Mouse (Mus musculus) adrenal gland, adult 8-10 months (tissue): ENCODE measurements around the gene Tnfrsf1a. TPM values are rescaled to one million over a fixed set of nuclear protein-coding genes. Genes with fewer than 3 reads are reported as not detected.

Experiments
- DNase-seq: peaks from one replicate; pipeline ENCODE4 v3.0.0; 2022
- total RNA-seq, 4 experiments: library from RNA; stranded (reverse); gene quantifications; 2 replicates each; pipeline ENCODE4 v1.2.4; 2022

The Tnfrsf1a gene
- total RNA-seq, 4 experiments from 2014 or later = 194 to 259 (median 215) TPM

DNA sequence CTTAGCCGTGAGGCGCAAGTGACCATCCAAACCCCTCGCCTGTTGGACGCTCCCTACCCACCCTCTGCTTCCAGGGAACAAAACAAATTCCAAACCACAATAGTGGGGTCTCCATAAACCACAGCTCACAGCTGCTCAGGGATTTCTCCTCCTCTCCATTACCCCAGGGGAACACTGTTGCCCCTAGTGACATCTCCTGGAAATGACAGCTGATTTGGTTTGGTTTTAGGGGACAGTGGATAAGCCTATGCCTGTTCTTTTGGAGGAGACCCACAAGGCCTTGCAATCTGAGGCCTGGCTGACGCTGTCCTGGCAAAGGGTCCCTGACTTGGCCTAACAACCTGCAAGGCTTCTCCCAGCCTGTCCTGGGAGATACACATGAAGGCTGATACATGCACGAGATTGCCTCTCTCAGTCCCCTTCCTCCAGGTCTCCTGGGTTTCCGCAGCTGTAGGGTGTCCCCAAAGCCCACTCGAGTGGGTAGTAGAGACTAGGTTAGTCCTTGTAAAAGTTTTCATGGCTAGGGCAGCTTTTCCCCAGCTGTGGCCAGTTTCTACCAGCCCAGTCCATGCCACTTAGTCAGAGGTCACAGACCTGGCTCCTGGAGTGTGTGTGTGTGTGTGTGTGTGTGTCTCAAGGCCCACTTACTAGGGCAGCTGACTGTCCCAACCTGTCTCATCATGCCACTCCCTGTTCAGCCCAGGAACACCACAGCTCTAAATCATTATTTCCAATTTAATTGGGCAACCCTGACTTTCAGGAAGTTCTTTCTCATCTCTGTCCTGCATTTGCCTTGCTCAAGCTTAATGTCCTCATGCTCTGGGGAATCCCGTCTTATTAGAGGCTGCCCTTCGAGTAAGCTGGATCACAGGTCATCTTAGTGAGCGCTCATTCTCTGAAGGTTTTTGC lies 36.2 kb downstream of the Tnfrsf1a start:
- DNase-seq = no peak

DNA sequence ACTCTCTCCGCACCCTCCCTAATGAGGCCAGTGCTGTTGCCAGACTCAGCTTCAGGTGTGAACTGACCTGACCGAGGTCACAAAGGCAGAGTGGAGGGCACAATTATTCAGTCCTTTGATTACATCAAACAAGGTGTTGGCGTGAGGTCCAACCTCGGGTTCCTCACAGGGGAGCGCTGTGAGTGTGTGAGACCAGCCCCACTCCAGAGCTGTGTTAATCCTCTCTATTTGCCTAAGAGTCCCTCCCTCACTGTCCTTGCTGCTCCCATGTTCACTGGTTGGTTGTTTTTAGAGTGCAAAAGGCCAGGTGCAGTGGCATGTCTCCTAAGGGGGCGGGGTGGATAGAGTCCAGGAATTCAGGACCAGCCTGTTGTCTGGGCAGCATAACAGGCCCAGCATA lies 36.9 kb downstream of the Tnfrsf1a start:
- no peak for DNase-seq

DNA sequence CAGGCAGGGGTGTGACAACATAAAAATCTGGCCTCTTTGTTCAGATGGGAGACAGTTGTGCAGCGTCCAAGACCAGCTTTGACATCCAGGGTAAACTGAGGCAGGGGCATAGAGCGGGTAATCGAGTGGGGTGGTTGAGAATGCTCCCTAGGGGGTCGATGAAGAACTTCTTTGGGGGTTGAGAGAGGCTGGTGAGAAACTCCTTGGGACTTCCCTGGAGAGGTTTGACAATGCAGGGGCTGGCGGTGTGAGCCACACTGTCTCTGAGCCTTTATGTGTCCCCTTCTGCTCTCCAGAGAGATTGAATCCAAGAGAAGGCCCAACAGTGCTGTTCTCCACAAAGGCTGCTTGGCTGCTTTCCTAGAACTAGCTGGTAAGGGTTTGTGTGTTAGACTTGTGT lies 40.7 kb downstream of the Tnfrsf1a start:
- DNase-seq = no peak

DNA sequence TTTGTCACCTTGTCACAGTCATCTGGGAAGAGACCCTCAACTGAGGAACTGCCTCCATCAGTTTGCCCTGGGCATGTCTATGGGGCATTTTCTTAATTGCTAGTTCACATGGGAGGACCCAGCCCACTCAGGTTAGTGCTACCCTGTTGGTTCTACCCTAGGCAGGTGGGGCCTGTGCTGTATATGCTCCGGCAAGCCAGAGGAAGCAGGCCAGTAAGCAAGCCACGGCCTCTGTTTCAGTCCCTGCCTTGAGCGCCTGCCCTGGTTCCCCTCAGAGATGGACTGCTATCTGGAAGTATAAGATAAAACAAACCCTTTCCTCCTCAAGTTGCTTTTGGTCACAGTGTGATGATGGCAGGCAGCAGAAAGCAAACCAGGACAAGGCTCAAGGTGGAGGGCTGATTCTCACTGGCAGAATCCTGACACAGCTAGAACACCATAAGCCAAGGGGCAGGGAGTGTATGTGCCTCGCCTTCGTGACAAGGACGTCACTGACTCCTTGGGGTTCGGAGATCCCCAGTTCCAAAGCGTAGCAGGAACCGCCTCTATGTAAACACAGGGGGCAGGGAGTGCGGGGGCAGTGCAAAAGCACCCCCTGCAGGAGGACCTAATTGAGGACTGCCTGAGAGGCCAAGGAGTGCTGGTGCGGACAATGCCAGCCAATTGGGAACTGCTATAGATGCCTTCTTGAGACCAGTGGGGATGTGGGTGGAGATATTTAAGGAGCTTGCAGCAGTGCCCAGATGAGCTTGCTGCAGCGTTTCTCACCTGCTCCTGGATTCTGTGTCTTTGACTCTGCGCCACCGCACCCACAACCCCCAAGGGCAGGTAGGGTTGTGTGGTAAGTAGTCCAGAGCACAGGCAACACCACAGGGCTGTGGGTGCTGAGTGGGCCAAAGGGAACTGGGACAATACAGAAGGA lies 56.6 kb downstream of the Tnfrsf1a start:
- no peak for DNase-seq

DNA sequence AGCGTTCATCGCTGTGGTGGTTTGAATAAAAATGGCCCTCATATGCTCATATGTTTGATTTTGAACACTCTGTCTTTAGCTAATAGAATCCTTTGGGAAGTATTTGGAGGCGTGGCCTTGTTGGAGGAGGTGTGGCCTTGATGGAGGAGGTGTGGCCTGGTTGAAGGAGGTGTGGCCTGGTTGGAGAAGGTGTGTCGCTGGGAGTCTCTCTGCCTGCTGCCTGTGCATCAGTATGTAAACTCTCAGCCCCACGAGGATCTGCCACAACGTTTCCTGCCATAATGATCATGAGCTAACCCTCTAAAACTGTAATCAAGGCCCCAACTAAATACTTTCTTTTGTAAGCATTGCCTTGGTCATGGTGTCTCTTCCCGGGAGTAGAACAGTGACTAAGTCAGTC lies 58.1 kb downstream of the Tnfrsf1a start:
- DNase-seq = no peak

DNA sequence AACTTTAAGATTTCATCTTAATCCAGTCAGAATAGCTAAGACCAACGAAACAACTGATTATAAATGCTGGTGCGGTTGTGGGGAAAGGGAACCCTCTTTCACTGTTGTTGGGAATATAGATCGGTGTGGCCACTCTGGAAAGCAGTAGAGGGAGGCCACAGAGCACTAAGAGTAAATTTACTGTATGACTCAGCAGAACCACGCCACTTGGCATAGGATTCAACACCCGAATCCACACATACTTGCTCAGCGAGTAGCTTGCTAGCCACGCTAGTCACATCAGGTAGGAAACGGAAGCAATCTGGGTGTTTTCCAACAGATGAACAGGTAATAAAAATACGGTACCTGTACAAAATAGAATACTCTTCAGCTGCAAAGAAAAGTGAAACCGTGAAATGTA lies 58.5 kb downstream of the Tnfrsf1a start:
- no peak for DNase-seq

DNA sequence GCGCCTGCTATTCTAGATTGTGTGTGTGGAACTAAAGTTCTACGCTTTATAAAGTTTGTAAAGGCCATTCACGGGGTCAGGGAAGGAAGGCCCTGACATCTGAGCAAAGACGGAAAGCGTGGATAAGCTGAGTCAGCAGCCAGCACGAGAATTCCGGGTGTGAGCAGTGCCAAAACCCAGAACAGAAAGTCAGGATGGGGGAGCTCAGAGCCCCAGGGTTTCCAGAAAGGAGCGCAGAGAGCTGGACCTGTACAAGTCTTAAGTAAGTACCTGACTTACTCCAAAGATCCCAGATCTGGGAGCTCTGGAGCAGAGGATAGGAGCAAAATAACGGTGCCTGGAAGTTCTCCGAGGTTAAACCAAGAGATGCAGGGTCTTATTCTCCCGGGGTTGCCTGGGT lies 61.4 kb downstream of the Tnfrsf1a start:
- DNase-seq = no peak

DNA sequence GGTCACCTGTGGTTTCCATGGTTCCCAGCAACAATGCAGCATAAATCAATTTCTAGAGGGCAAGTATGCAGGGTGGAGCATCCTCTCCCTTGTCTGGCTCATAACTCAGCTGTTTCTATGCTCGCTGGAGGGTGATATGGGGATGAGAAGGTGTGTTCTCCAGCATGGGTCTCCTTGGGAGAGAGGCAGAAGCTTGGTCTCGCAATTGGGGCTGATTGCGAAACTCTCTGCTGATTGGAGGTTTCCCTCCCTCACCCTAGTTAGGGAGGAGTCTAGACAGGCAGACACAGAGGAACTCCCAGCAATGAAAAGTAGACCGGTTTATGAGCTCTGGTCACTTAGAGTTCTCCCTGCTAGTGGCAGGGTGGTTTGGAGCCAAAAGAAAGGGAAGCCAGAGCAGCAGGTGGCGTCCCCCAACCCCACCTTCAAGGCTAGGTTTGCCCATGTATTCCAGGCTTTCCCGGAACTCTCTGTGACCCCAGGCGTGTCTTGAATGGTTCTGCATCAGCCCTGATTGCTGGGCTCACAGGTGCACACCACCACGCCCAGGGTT lies 61.9 kb downstream of the Tnfrsf1a start:
- no peak for DNase-seq

DNA sequence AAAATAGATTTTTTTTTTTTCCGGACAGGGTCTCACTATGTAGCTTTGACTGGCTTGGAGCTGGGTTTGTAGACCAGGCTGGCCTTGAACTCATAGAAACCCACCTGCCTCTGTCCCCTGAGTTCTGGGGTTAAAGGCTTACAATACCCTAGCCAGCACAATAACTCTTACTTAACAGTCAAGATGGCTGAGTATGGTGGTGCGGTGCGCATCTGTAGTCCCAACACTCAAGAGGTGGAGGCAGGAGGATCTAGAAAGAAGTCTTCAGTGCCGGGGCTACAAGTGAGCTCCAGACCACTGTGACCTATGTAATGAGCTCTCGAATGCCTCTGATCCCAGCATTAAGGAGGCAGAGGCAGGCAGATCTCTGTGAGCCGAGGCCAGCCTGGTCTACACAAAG lies 62.5 kb downstream of the Tnfrsf1a start:
- DNase-seq = no peak

Other genes with a start within 250 kb of the Tnfrsf1a start
- 10 to 100 TPM; 41.6 to 48.8 (median 43.4) TPM for gene Nop2, start 217.5 kb upstream of the Tnfrsf1a start, total RNA-seq
- 10 to 100 TPM; 15.2 to 60.0 (median 37.1) TPM for gene Iffo1, start 204.1 kb upstream of the Tnfrsf1a start, total RNA-seq
- gene Gapdh, start 182.9 kb upstream of the Tnfrsf1a start, total RNA-seq = 1,000 to 10,000 TPM; 1,769 to 2,176 (median 2,111) TPM
- gene Ncapd2, start 157.7 kb upstream of the Tnfrsf1a start, total RNA-seq = 10 to 100 TPM; 10.6 to 40.2 (median 26.6) TPM
- gene Mrpl51, start 157.6 kb upstream of the Tnfrsf1a start, total RNA-seq = 100 to 1,000 TPM; 155 to 179 (median 167) TPM
- gene Vamp1, start 133.8 kb upstream of the Tnfrsf1a start, total RNA-seq = 10 to 100 TPM; 40.1 to 85.3 (median 58.8) TPM
- 10 to 100 TPM; 11.6 to 13.9 (median 12.6) TPM for gene Tapbpl, start 117.5 kb upstream of the Tnfrsf1a start, total RNA-seq
- gene Cd27, start 112.4 kb upstream of the Tnfrsf1a start, total RNA-seq = under 1 TPM; 0.38 to 0.75 (median 0.64) TPM
- gene Tuba3a, start 63.3 kb upstream of the Tnfrsf1a start, total RNA-seq = not detected
- 10 to 100 TPM; 74.1 to 83.5 (median 81.0) TPM for gene Ltbr, start 35.5 kb upstream of the Tnfrsf1a start, total RNA-seq
- 1 to 10 TPM; 1.4 to 3.4 (median 2.2) TPM for gene Scnn1a, start 28.7 kb upstream of the Tnfrsf1a start, total RNA-seq
- gene Plekhg6, start 31.4 kb downstream of the Tnfrsf1a start, total RNA-seq = under 1 TPM in 2 of 4 experiments, not detected in 2; 0.09 to 0.19 TPM
- 100 to 1,000 TPM; 108 to 171 (median 144) TPM for gene Cd9, start 145.4 kb downstream of the Tnfrsf1a start, total RNA-seq
- gene Vwf, start 197.4 kb downstream of the Tnfrsf1a start, total RNA-seq = 10 to 100 TPM in 1 of 4 experiments, 1 to 10 TPM in 3; 6.5 to 13.4 (median 7.4) TPM